ENCODE assay signal across 8 mouse cellular contexts in the genomic region with DNA sequence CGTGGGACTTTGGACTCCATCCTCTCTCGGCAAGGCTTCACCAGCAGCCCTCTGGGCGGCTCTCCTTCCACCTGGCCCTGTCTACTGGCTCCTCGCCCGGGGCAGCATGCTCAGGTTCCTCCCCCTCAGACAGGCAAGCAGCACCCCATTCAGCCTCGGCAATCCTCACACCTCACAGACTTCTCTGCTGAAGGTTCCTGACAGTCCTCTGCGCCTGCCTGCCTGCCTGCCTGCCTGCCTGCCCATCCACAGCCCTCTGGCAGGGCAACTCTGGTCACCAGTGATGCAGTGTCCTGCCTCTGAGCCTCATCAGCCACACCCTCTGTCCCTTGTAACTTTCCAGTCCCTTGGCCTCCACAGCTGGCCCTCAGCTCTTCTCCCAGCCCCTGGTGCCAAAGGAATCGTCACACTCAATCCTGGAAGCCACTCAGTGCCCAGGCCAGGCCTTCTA. TPM values are rescaled to one million over a fixed set of nuclear protein-coding genes. Genes with fewer than 3 reads are reported as not detected.
A peak's percentile ranks its signal among the peaks of the same experiment; 100 is the strongest.
DNase-seq lines count a peak whose midpoint lies in the region; ATAC-seq lines count a peak whose summit lies in the region.

No protein-coding gene starts in this region.

- H3K36me3 ChIP-seq in liver, embryonic 12.5 days: peaks cover 45% of the 10 kb centered on the region
- H3K36me3 ChIP-seq in embryonic facial prominence, embryonic 12.5 days: peaks cover 21% of the 10 kb centered on the region

- no peaks in the 10 kb centered on the region for H3K27me3 ChIP-seq in liver, embryonic 12.5 days (replicated peaks)
- H3K27me3 ChIP-seq in embryonic facial prominence, embryonic 12.5 days: no peaks in the 10 kb centered on the region

- WGBS in liver, embryonic 12.5 days (ENCODE audit: insufficient replicate concordance): 80% methylated on average over 8 of the region's 8 CpGs
- WGBS in embryonic facial prominence, embryonic 12.5 days: 77% methylated on average over 8 of the region's 8 CpGs

- ATAC-seq in liver, embryonic 12.5 days: no peak
- ATAC-seq in embryonic facial prominence, embryonic 12.5 days (ENCODE audit: insufficient number of reproducible peaks, insufficient read depth, low FRiP score, low TSS enrichment): no peak

- 0 out of 2 replicates have a peak overlapping the region, but pooled peaks have one; percentile 48 for H3K27ac ChIP-seq in liver, embryonic 12.5 days
- H3K27ac ChIP-seq in embryonic facial prominence, embryonic 12.5 days: no peak overlapping the region

- intact Hi-C loops in left cerebral cortex, postnatal 14 days (cut with DNase I): no loop called here

- DNase-seq in liver: no peak
- peak; percentile 83 for DNase-seq in kidney, adult 11 months
- DNase-seq in lung, postnatal 25 days (ENCODE audit: low spot score): peak; percentile 27
- DNase-seq in left cerebral cortex, postnatal 14 days (ENCODE audit: low spot score in 2 of 2): no peak
- no peak for DNase-seq in B cell, adult 2 months
- DNase-seq in layer of hippocampus, adult 8-10 months (ENCODE audit: low spot score in 2 of 2): no peak

- H3K9me3 ChIP-seq in liver, embryonic 12.5 days (replicated peaks): no peaks in the 10 kb centered on the region
- H3K9me3 ChIP-seq in embryonic facial prominence, embryonic 12.5 days: no peaks in the 10 kb centered on the region

- no peak overlapping the region for H3K4me2 ChIP-seq in liver, embryonic 12.5 days
- H3K4me2 ChIP-seq in embryonic facial prominence, embryonic 12.5 days (replicated peaks): no peak overlapping the region

- no peak overlapping the region for H3K4me3 ChIP-seq in liver, embryonic 12.5 days
- H3K4me3 ChIP-seq in embryonic facial prominence, embryonic 12.5 days: no peak overlapping the region

- no peak overlapping the region for H3K9ac ChIP-seq in liver, embryonic 12.5 days
- H3K9ac ChIP-seq in embryonic facial prominence, embryonic 12.5 days: peak overlapping the region; percentile 24; the same call in 1 of the 2 replicates

- H3K4me1 ChIP-seq in liver, embryonic 12.5 days: peaks cover 59% of the 10 kb centered on the region
- peaks cover 12% of the 10 kb centered on the region for H3K4me1 ChIP-seq in embryonic facial prominence, embryonic 12.5 days

RNA-seq across cellular contexts. Expression of gene Stk24, which starts 39.8 kb away (rescaled TPM):
- polyA plus RNA-seq in liver, embryonic 12.5 days (2016; fragmentation: Nextera tagmentation; extraction: Ambion mirVana): 56.8 and 62.0 TPM in 2 replicates
- 48.1 and 51.7 TPM in 2 replicates for polyA plus RNA-seq in embryonic facial prominence, embryonic 12.5 days (2016; fragmentation: Nextera tagmentation; extraction: Ambion mirVana)
- total RNA-seq in left cerebral cortex, postnatal 14 days (2021): 10 to 100 TPM; 49.5 to 50.0 TPM
- total RNA-seq in layer of hippocampus, adult 8-10 months (2022): 10 to 100 TPM; 52.6 to 80.4 (median 63.4) TPM

Comparison
In these comparisons a context has a peak if more than half of its experiments do, and no peak if none do; other contexts are left out.
1. DNase-seq: peak in kidney, adult 11 months (single experiment) and lung, postnatal 25 days (single experiment); none in liver (single experiment), left cerebral cortex, postnatal 14 days (0 of 2), B cell, adult 2 months (0 of 2) and layer of hippocampus, adult 8-10 months (0 of 2).